Mouse (Mus musculus) ES-Bruce4 (cell line): Measurements from ENCODE around the gene Grm8. TPM values are rescaled to one million over a fixed set of nuclear protein-coding genes. Genes with fewer than 3 reads are reported as not detected.

Experiments
- H3K27ac ChIP-seq: 2 replicates; pipeline ENCODE4 v1.5.1; 2012; ENCODE audit warnings: low read length, inconsistent platforms; ENCODE audit not compliant: insufficient read depth
- H3K27me3 ChIP-seq: 2 replicates; pipeline ENCODE4 v1.6.1; 2012; ENCODE audit warnings: mild to moderate bottlenecking, low read length, inconsistent platforms; ENCODE audit not compliant: control insufficient read depth, poor library complexity, insufficient read depth, severe bottlenecking
- H3K36me3 ChIP-seq: 2 replicates; pipeline ENCODE4 v1.6.1; 2012; ENCODE audit warnings: inconsistent platforms, mild to moderate bottlenecking, low read length, moderate library complexity; ENCODE audit not compliant: control insufficient read depth, poor library complexity, insufficient read depth, severe bottlenecking
- H3K4me1 ChIP-seq: one replicate; pipeline ENCODE4 v1.8.1; 2011; ENCODE audit warnings: low read length; ENCODE audit not compliant: control insufficient read depth, insufficient read depth
- H3K4me3 ChIP-seq: 2 replicates; pipeline ENCODE4 v1.5.1; 2011; ENCODE audit warnings: low read depth, mild to moderate bottlenecking, low read length
- H3K9ac ChIP-seq: 2 replicates; pipeline ENCODE4 v1.6.1; 2012; ENCODE audit warnings: low read depth, mild to moderate bottlenecking, inconsistent platforms; ENCODE audit not compliant: poor library complexity, severe bottlenecking
- H3K9me3 ChIP-seq: replicated peaks from 2 replicates; pipeline ENCODE4 v1.6.1; 2012; ENCODE audit warnings: mild to moderate bottlenecking, low read length, inconsistent platforms; ENCODE audit not compliant: control insufficient read depth, poor library complexity, insufficient read depth, severe bottlenecking
- CTCF ChIP-seq: IDR thresholded peaks from one replicate; pipeline ENCODE4 v1.8.1; 2011; ENCODE audit warnings: low read depth, low read length
- EP300 ChIP-seq: IDR thresholded peaks from 2 replicates; pipeline ENCODE4 v1.6.1; 2011; ENCODE audit warnings: low read depth, low read length; ENCODE audit not compliant: insufficient read depth
- POLR2A ChIP-seq: IDR thresholded peaks from one replicate; pipeline ENCODE4 v1.8.1; 2011; ENCODE audit warnings: low read length; ENCODE audit not compliant: insufficient read depth
- polyA plus RNA-seq: library from polyadenylated mRNA; stranded (reverse); fragments of >200 nt; gene quantifications from 2 replicates; pipeline ENCODE4 v1.2.4, GENCODE M21; 2011; ENCODE audit warnings: low read depth; ENCODE audit not compliant: missing spikeins, insufficient read depth, insufficient read length

Grm8 gene
- polyA plus RNA-seq, 1 experiment = 1.9 TPM

DNA sequence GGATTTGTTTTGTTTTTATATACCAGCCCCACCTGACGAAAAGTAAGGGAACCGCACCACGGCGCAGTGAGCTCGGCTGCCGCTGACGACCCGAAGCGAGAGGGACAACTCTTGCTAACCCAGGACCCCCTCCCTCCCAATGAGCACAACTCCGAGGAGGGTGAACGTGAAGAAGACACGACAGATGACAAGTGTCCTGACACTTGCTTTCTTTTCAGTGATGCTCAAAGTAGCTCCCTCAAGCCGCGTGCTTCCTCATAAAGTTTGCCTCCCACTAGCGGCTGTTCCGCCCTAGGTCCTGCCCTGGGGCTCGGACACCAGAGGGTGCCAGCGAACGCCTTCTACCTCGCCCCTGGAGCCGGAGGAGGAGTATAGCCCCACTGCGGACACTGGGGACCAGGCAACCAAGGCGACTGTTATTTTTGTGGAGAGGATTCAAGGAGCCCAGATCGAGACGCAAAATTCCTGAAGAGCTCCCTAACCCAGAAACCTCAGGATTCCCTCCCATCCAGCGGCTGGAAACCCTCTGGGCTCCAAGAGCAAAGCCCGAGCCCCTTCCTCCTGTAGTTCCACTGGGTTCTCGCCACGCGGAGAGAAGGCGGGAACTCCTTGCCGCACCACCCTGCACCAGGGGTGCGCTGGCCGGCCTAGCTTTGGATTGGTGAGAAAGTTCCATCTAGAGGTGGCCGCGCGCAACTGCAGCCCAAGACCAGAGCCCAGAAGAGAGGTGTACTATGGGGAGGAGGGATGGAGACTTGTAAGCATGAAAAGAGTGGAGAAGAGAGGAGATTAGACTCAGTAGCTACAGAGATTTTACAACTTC is 644 bp upstream of the Grm8 start:
- Histone ChIP-seq H3K9ac (peak overlapping the region; percentile 16), H3K27ac (no peak overlapping the region), H3K36me3 (no peaks in the 10 kb centered on the region), H3K4me3 (peak overlapping the region; percentile 67), H3K4me1 (no peaks in the 10 kb centered on the region), H3K9me3 (no peaks in the 10 kb centered on the region), H3K27me3 (peaks cover 20% of the 10 kb centered on the region)
- no peak for TF ChIP-seq POLR2A
- peak; percentile 69 for TF ChIP-seq CTCF
- TF ChIP-seq EP300 = no peak

DNA sequence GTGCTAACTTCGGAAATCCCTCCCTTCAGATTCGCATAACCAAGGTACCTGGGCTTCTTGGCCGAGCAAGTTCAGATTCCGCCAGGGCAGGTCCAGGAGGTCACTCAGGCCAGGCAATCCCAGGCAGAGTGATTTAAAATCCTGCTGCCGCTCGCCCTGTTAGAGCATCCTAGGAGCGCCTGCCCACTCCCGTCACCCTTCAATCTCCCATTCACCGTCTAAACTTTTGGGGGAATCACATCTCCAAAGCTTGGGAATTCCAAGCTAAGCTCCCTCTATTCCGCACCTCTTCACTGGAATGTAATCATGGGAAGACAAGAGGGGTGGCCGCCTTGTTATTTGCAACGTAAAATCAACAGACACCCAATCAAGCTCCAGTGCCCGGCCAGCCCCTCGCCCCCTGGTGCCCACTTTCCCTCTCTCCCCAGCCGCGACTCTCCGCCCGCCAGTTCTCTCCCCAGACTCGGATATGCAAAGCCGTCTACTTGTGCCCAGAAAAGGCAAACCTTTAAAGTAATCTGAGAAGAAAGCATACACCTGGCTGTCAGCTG is 652 bp downstream of the Grm8 start:
- H3K27me3 ChIP-seq = peaks cover 20% of the 10 kb centered on the region
- no peaks in the 10 kb centered on the region for H3K4me1 ChIP-seq
- 0 out of 2 replicates have a peak overlapping the region, but pooled peaks have one; percentile 16 for H3K9ac ChIP-seq
- H3K4me3 ChIP-seq = peak overlapping the region; percentile 67
- no peaks in the 10 kb centered on the region for H3K9me3 ChIP-seq
- TF ChIP-seq CTCF (no peak), POLR2A (no peak), EP300 (no peak)
- no peak overlapping the region for H3K27ac ChIP-seq
- H3K36me3 ChIP-seq = no peaks in the 10 kb centered on the region

DNA sequence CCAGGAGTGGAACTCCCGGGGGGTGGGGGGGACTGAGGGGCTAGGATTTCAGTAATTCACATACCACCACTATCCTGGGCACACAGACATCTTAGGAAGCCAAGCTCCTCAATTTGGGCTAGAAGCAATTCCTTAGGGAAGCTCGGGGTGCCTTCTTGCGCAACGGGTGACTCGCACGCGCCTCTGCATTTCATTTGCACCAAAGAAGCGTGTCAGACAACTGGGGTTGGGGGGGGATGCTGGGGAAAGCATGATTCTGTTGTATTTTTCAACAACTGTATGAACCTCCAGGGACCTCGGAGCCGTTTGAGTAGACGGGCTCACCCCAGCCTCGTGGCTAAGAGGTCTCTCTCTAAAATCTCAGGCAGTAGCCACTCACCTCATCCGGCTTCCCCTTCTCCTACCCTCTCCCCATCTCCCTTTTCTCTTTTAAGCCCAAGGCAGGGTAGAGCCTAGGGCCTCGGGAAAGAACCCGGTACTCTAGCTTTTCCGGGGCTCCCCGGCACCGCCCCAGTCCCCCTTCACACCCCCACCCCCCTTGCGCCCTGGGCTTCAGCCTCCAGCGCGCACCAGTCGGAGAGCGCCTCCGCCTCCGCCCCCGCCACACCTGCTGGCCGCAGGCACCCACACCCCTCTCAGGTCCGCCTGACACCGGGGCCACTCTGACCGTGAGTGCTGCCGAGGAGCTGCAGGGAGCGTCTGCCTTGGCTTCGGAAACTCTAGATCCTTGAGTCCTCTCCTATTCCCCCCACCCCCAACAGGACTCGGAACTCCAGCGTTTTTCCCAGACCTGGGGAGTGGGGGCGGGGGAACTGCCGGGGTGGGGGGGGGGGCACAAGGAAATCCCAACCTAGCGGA is 1.5 kb downstream of the Grm8 start:
- no peaks in the 10 kb centered on the region for H3K9me3 ChIP-seq
- H3K36me3 ChIP-seq = no peaks in the 10 kb centered on the region
- H3K27ac ChIP-seq = no peak overlapping the region
- peak overlapping the region; percentile 38 for H3K4me3 ChIP-seq
- peaks cover 20% of the 10 kb centered on the region for H3K27me3 ChIP-seq
- no peak overlapping the region for H3K9ac ChIP-seq
- no peaks in the 10 kb centered on the region for H3K4me1 ChIP-seq
- TF ChIP-seq EP300 = no peak
- TF ChIP-seq POLR2A = no peak
- no peak for TF ChIP-seq CTCF

DNA sequence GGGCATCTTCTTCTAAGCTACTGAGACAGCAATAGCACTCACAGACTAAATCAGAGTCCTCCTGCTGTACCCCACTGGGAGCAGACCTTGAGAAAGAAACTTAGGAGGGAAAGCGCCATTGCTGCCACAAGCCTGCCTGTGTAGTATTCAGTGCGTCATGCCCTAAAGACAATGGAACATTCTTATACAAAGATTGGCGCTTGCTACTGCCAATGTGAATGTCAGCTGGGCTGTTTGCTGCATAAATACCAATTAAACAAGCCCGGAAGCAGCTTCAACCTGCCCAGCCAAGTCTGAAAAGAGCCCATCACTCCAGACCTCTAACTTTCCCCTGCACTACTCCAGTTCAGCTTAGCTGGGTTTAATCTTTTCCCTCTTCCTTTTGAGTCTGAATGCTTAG is 2.9 kb downstream of the Grm8 start:
- Histone ChIP-seq H3K4me1 (no peaks in the 10 kb centered on the region), H3K9ac (no peak overlapping the region), H3K4me3 (no peak overlapping the region), H3K36me3 (no peaks in the 10 kb centered on the region), H3K9me3 (no peaks in the 10 kb centered on the region), H3K27me3 (peaks cover 20% of the 10 kb centered on the region), H3K27ac (no peak overlapping the region)
- TF ChIP-seq POLR2A (no peak), EP300 (no peak), CTCF (no peak)

DNA sequence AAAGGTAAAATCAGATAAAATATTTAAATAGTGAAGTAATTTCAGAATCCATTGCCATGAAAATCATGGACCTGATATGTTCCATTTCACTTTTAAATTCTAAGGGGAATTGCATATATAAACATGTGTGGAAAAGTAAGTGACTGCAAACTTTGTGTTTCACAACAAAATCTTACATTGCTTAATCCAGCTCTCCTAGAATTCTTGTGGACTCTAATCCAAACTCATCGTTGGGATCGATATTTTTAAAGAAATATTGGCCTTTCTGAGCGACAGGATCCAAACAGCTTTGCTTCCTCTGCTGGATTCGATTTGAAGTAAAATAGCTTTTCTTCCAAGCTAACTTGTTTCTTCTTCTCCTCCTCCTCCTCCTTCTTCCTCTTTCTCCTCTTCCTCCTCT is 6.1 kb downstream of the Grm8 start:
- H3K27me3 ChIP-seq = peaks cover 9% of the 10 kb centered on the region
- no peaks in the 10 kb centered on the region for H3K4me1 ChIP-seq
- no peak overlapping the region for H3K4me3 ChIP-seq
- no peak overlapping the region for H3K27ac ChIP-seq
- TF ChIP-seq EP300 = no peak
- no peak for TF ChIP-seq CTCF
- no peak for TF ChIP-seq POLR2A
- no peaks in the 10 kb centered on the region for H3K9me3 ChIP-seq
- H3K9ac ChIP-seq = no peak overlapping the region
- no peaks in the 10 kb centered on the region for H3K36me3 ChIP-seq
